Mouse (Mus musculus) liver, embryonic 13.5 days (tissue): ENCODE data around the gene Ttc16. TPM values are rescaled to one million over a fixed set of nuclear protein-coding genes. Genes with fewer than 3 reads are reported as not detected.

ENCODE experiments used
- microRNA counts: library from miRNA; unstranded; fragments of <30 nt; microRNA quantifications from one replicate; lab custom pipeline; 2016
- microRNA-seq: library from miRNA; unstranded; fragments of <30 nt; microRNA quantifications from one replicate; pipeline ENCODE4, GENCODE M21; 2016
- polyA plus RNA-seq: library from polyadenylated mRNA; unstranded; fragments of >200 nt; fragmentation: Nextera tagmentation; extraction: Ambion mirVana; gene quantifications from 2 replicates; pipeline ENCODE4 v1.2.1, GENCODE M21; 2015

Gene Ttc16
- polyA plus RNA-seq, 1 experiment from 2014 or later, result 0.07 TPM

MicroRNA genes within 50 kb of the gene (microRNA counts, 519-probe panel; counts per million panel counts)
- 114 counts per million for microRNA mmu-miR-2861 (lab: Ali Mortazavi, UCI)

Small RNAs within 50 kb of the gene (microRNA-seq; reads per million reads assigned to microRNA genes)
- gene Mir2861, result not detected
- not detected for gene Mir3960

Other genes with a start within 250 kb of the Ttc16 start
- gene Fam102a, start 240.3 kb downstream of the Ttc16 start, polyA plus RNA-seq, result 1.0 and 1.1 TPM in 2 replicates
- gene Dpm2, start 204.8 kb downstream of the Ttc16 start, polyA plus RNA-seq, result 60.4 and 64.2 TPM in 2 replicates
- 0.10 TPM in 1 of 2 replicates, not detected in the other for gene Pip5kl1, start 200.8 kb downstream of the Ttc16 start, polyA plus RNA-seq
- not detected in 2 replicates for gene 9430097D07Rik, start 199.9 kb downstream of the Ttc16 start, polyA plus RNA-seq
- 13.5 and 14.1 TPM in 2 replicates for gene St6galnac4, start 188.5 kb downstream of the Ttc16 start, polyA plus RNA-seq
- gene St6galnac6, start 175.9 kb downstream of the Ttc16 start, polyA plus RNA-seq, result 10.0 and 12.8 TPM in 2 replicates
- 2.2 and 2.3 TPM in 2 replicates for gene Ak1, start 153.9 kb downstream of the Ttc16 start, polyA plus RNA-seq
- gene Eng, start 129.0 kb downstream of the Ttc16 start, polyA plus RNA-seq, result 20.6 and 23.4 TPM in 2 replicates
- gene Fpgs, start 71.5 kb downstream of the Ttc16 start, polyA plus RNA-seq, result 31.1 and 32.9 TPM in 2 replicates
- 60.4 TPM in 2 replicates for gene Cdk9, start 62.6 kb downstream of the Ttc16 start, polyA plus RNA-seq
- gene Sh2d3c, start 54.6 kb downstream of the Ttc16 start, polyA plus RNA-seq, result 5.4 and 5.6 TPM in 2 replicates
- gene 6330409D20Rik, start 34.6 kb downstream of the Ttc16 start, polyA plus RNA-seq, result 0.15 TPM in 1 of 2 replicates, not detected in the other
- gene Tor2a, start 18.4 kb downstream of the Ttc16 start, polyA plus RNA-seq, result 30.1 TPM in 2 replicates
- gene Ptrh1, start 153 bp upstream of the Ttc16 start, polyA plus RNA-seq, result 2.4 and 3.6 TPM in 2 replicates
- 0.24 and 0.25 TPM in 2 replicates for gene Cfap157, start 8.8 kb upstream of the Ttc16 start, polyA plus RNA-seq
- 3.3 and 3.7 TPM in 2 replicates for gene Stxbp1, start 71.6 kb upstream of the Ttc16 start, polyA plus RNA-seq
- gene Fam129b, start 100.5 kb upstream of the Ttc16 start, polyA plus RNA-seq, result 7.0 and 7.6 TPM in 2 replicates
- 141 and 148 TPM in 2 replicates for gene Rpl12, start 185.9 kb upstream of the Ttc16 start, polyA plus RNA-seq
- 2.0 and 3.0 TPM in 2 replicates for gene Lrsam1, start 186.0 kb upstream of the Ttc16 start, polyA plus RNA-seq
- 9.0 and 9.9 TPM in 2 replicates for gene Slc2a8, start 206.4 kb upstream of the Ttc16 start, polyA plus RNA-seq